Mouse (Mus musculus) heart, postnatal 4 days (tissue): ENCODE data around the gene Lrrc15. TPM values are rescaled to one million over a fixed set of nuclear protein-coding genes. Genes with fewer than 3 reads are reported as not detected.
A peak's percentile ranks its signal among the peaks of the same experiment; 100 is the strongest.

ENCODE experiments used
- DNase-seq: peaks from one replicate; pipeline ENCODE4 v3.0.0; 2021
- total RNA-seq, 2 experiments: library from RNA; stranded (reverse); gene quantifications; 2 replicates each; pipeline ENCODE4 v1.2.3; 2021

Lrrc15 gene
- total RNA-seq, 2 experiments from 2014 or later = 0.70 to 0.76 TPM

DNA sequence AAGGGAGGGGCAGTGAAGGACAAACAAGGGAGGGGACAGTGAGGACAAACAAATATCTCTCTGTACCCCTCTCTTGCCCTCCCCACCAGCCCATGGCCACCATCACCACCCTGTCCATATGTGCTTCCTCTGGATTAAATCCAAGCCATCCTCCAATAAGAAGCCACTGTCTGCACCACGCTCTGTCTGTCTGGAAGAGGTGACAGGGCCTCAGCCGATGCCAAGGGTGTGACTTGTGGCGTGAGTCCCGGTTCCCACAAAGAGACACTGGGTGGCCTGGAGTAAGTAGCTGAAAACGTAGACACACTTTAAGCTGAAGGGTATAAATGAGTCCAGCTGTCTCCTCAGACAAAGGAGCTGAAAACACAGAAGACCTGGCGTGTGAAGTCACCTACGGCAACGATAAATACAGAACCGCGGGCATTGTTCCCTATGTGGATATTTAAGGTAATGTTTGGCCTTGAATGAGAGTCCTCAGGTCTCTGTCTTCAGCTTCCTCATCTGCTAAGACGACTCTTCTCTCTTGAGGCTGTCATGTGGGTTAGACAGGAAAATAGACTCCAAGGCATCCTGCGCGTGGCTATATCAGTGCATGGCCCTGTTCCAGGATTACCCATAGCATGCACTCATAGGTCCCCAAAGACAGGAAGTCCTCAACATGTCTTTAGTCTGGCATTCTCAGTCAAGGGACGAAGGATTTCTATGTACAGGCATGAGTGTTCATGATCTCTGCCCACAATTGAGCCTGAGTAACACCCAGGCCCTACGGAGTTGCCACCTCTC is 7.3 kb downstream of the Lrrc15 start:
- DNase-seq = no peak

DNA sequence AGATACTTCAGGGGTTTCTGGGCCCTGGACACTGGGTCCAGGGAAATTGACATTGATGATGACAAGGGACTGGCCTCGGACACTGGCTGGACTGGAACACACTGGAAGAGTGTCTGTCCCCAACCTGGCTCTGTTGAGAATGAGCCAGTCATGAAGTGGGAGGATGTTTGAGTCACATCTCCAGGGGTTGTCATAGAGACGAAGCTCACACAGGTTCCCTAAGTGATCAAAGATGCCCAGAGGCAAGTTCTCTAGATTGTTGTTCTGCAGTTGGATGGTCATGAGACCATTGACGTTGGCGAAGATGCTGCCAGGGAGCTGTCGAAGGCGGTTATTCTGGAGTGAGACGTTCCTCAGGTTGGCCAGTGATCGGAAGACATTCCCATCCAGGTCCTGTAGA is 10.0 kb downstream of the Lrrc15 start:
- DNase-seq = no peak

- DNase-seq = no peak
These were observed 11.0 kb downstream of the Lrrc15 start for GRCm38 (mm10) chr16:30271941-30272595.

- DNase-seq = no peak
These were observed 11.8 kb downstream of the Lrrc15 start for GRCm38 (mm10) chr16:30271223-30271761.

- no peak for DNase-seq
These were observed 15.7 kb downstream of the Lrrc15 start, which contains the start of gene Cpn2 for GRCm38 (mm10) chr16:30267359-30267758. Gene Cpn2 (minus strand): TSS chr16:30267499.

- DNase-seq = no peak
These were observed 16.5 kb downstream of the Lrrc15 start for GRCm38 (mm10) chr16:30266561-30266960.

GRCm38 (mm10) chr16:30265611-30266010 is 17.4 kb downstream of the Lrrc15 start:
- DNase-seq = no peak

- no peak for DNase-seq
These were observed 19.9 kb downstream of the Lrrc15 start for GRCm38 (mm10) chr16:30263156-30263555.

DNA sequence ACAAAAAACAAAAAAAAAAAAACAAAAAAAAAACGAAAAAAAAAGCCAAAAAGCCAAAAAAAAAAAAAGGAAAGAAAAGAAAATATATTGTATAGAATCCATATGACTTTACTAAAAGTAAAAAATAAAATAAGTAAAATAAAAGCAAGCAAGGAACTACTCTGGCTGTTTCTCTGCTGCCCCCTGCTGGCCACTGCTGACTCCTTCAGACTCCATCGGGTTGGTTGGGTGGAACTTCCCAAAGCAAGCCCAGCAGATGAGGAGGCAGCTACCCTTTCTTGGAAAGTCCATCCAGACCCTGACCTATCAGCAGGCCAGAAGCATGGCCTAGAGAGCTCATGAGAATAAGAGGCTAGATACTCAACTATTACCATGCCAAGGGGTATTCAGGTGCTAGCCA is 20.4 kb downstream of the Lrrc15 start:
- DNase-seq = peak; percentile 82

GRCm38 (mm10) chr16:30262157-30262556 is 20.9 kb downstream of the Lrrc15 start:
- DNase-seq = no peak

- DNase-seq = no peak
These were observed 21.7 kb downstream of the Lrrc15 start for GRCm38 (mm10) chr16:30261341-30261740.

DNA sequence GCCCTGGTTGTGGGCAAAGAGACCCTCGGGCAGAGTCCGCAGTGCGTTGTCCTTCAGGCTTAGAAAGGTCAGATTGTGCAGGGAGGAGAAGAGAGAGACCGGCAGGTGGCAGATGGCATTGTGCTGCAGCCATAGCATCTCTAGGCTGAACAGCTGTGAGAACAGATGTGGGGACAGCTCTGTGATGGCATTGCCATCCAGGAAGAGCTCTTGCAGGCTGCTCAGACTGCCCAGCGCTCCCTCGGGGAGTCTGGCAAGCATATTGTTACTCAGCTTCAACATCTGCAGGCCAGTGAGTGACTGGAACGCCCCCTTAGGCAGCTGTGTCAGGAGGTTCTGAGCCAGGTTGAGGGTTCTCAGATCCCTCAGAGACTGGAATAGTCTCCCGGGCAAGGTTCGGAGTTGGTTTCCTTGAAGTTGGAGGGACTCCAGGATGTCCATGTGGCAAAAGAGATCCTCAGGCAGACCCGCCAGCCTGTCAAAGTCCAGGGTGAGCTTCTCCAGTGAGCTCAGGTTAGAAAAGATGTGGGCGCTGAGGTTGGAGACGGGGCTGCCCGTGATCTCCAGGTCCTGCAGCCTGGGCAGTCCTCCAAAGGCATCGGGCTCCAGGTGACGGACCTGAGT is 22.9 kb downstream of the Lrrc15 start:
- DNase-seq = no peak

DNA sequence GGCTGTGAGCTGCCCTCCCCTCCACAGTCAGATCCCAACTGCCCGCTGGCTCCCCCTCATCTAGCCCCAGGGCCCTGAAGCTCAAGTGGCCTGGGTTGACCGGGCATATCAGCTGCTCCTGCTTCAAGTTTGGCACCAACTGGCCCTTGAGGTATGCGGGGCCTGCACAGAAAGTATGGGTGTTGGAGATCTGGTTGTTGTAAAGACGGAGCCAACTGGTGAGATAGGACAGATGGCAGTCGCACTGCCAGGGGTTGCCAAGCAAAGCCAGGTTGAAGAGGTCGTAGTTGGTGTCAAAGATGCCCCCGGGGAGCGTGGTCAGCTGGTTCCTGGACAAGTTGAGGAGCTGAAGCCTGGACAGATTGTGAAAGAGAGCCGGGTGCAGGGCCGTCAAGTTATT is 23.6 kb downstream of the Lrrc15 start:
- peak; percentile 56 for DNase-seq

DNA sequence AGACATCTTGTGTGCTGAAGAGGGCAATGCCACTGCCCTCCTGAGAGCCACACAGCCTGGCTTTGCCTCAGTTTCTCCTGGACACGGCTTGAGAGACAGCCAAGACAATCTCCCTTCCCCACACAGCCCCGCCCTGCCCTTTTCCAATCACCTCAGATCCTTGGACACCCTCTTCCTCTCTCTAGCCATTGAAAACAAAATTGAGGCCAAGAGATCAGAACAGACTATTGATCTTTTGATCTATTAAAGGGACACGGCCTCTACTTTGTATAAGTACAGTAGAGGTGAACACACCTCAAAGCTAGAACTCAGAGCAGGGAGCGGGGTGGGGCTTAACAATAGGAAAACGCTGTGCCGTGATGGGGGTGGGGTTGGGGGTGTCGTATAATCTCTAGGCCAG is 24.6 kb downstream of the Lrrc15 start:
- no peak for DNase-seq

DNA sequence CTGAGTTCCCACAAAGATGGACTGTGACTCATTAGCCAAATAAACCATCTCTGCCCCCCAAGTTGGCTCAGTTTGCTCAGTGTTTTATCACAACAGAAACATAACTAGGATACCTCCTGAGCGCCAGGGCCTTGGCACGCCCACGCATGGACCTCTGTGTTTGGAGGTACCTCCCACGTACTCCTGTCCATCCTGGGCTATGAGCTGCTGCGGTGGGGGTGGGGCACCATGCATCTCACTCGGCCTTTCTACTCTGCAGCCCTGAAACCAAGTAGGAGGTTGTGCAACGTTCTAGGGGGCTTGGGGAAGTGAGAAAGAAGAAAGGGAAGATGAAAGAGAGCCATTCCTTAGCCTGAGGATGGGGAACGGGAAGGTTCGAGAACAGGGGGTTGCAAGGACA is 25.3 kb downstream of the Lrrc15 start:
- no peak for DNase-seq

- no peak for DNase-seq
These were observed 28.0 kb downstream of the Lrrc15 start for GRCm38 (mm10) chr16:30255061-30255460.

DNA sequence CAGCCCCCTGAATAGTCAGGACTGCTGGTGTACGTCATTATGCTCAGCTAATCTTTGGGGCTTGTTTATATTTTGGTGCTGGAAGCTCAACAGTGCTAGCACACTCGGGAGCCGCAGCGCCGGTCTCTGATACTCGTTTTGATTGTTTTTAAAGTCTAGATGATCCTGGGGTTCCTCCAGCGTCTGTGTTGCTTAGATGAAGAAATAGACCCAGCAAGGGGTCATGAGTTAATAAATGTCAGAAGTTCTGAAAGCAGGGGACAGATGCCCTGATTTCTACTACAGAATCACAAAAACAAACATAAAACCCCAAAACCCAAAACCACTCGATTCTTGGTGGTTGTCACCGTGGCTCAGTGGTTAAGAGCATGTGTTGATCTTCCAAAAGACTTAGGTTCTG is 29.2 kb downstream of the Lrrc15 start:
- no peak for DNase-seq

GRCm38 (mm10) chr16:30253374-30253773 is 29.7 kb downstream of the Lrrc15 start:
- no peak for DNase-seq

- DNase-seq = peak; percentile 92
These were observed 31.0 kb downstream of the Lrrc15 start for GRCm38 (mm10) chr16:30252003-30252418.

DNA sequence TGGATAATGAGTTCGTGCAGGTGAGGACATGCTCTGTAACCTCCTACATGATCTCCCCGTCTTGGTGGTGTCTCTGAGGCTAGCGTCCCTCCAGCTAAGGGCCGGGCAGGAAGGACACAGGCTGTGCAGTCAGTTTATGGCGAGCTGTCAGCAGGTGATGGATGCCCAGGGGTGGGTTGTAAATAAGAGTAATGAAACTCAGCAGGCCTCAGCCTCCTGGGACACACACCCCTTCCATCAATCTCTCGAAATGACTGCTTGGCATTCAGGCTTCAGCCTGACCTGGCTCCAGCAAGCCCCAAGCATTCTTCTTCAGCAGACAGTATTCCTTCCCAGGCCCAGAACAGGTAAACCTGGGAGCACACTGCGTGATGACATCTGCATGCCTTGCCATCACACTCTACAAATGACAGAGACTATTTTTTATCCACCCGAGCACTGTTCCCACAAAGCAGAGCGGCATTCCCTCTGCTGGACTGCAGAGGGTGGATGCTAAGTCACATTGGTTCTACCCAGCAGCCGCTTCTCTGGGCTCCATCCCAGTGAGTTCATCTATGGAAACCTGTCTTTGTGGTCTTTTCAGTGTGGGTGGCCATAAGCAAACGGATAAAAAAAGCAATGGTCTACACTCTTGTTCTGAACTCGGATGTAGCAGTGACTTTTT is 38.9 kb downstream of the Lrrc15 start:
- DNase-seq = no peak

DNA sequence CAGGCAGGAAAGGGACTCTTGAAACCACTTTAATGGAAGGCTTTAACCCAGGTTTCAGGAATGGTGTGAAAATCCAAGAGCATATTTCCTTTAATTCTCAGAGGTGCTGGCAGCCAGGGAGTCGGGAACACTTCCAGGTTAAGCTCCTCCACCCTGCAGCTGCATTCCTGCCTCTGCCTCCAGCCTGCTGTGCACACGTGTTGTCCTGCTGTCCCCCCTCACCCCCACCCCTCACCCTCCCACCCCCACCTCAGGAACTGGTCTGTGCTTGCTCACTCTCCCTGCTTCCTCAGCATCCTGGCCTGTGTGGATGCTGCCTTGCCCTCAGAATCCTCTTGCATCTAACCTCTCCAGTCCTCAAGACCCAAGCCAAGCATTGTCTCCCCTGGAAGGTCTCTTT is 41.4 kb downstream of the Lrrc15 start:
- DNase-seq = no peak

DNA sequence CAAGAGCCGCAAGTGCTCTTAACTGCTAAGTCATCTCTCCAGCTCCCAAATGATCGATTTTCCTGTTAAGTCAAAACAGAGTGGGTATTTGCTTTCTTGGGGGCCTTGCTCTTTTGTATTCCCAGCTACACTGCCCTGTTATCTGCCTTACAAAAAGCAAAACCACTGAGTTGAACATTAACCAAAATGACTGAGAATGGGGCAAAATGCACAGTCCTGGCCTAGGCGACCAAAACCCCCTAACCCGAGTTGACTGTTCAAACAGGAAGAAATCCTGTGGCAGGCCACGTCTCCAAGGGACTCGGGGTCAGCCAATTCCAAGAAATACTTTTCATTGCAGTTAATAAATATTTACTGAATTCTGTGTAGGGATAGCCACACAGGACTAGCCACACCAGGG is 44.3 kb downstream of the Lrrc15 start:
- DNase-seq = no peak
